Mouse (Mus musculus): ENCODE results near the gene Neu1. TPM values are rescaled to one million over a fixed set of nuclear protein-coding genes. Genes with fewer than 3 reads are reported as not detected.

Gene Neu1
- polyA plus RNA-seq, 1 experiment from 2014 or later: 18.9 TPM

DNA sequence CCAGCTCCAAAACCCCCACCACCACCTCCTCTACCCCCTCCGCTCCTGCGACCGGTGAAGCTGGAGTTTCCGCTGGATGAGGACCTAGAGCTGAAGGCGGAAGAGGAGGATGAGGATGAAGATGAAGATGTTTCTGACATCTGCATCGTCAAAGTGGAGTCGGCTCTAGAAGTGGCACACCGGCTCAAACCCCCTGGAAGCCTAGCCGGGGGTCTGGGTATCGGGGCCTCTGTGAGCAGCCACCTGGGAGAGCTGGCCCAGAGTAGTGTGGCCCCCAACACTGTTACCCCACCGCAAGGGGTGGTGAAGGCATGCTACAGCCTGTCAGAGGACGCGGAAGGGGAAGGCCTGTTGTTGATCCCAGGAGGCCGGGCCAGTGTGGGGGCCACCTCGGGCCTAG is 35.3 kb upstream of the Neu1 start:
- no peak overlapping the region for H3K4me2 ChIP-seq (replicated peaks; ENCODE audit: low read depth)
- 88% methylated on average over 15 of the region's 15 CpGs for whole genome bisulfite sequencing
- DNase-seq (ENCODE audit: low spot score) (no peak), ATAC-seq (ENCODE audit: low FRiP score, low TSS enrichment) (no peak)
- no peak overlapping the region for H3K9ac ChIP-seq (ENCODE audit: low read length)
- TF ChIP-seq CTCF (IDR thresholded peaks at IDR 0.05; ENCODE audit: low read depth) (no peak), EP300 (optimal IDR thresholded peaks at IDR 0.05) (no peak)
- no peaks in the 10 kb centered on the region for H3K4me1 ChIP-seq (replicated peaks; ENCODE audit: control insufficient read depth, insufficient read depth)
- H3K9me3 ChIP-seq (ENCODE audit: control insufficient read depth, low read length): no peaks in the 10 kb centered on the region
- no peaks in the 10 kb centered on the region for H3K36me3 ChIP-seq (ENCODE audit: control insufficient read depth, insufficient read depth, low read length)
- no peak overlapping the region for H3K27ac ChIP-seq (replicated peaks)
- no peak overlapping the region for H3K4me3 ChIP-seq (ENCODE audit: low read depth, low read length)
- H3K27me3 ChIP-seq (ENCODE audit: control insufficient read depth, insufficient read depth, low read length): no peaks in the 10 kb centered on the region

DNA sequence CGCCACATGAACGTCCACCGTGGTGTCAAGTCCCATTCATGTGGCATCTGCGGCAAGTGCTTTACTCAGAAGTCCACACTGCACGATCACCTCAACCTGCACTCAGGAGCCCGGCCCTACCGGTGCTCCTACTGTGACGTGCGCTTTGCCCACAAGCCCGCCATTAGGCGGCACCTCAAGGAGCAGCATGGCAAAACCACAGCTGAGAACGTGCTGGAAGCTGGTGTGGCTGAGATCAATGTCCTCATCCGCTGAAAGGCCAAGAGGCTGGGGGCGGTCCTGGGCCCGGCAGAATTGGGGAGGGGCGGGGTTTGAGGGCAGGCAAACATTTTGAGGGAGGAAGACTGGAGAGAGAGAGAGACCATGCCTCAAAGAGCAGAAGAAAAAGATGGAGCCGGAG is 34.7 kb upstream of the Neu1 start:
- no peak for TF ChIP-seq EP300 (optimal IDR thresholded peaks at IDR 0.05)
- TF ChIP-seq CTCF (IDR thresholded peaks at IDR 0.05; ENCODE audit: low read depth): no peak
- no peak overlapping the region for H3K4me2 ChIP-seq (replicated peaks; ENCODE audit: low read depth)
- no peak overlapping the region for H3K4me3 ChIP-seq (ENCODE audit: low read depth, low read length)
- no peaks in the 10 kb centered on the region for H3K36me3 ChIP-seq (ENCODE audit: control insufficient read depth, insufficient read depth, low read length)
- ATAC-seq (ENCODE audit: low FRiP score, low TSS enrichment) (no peak), DNase-seq (ENCODE audit: low spot score) (no peak)
- no peaks in the 10 kb centered on the region for H3K9me3 ChIP-seq (ENCODE audit: control insufficient read depth, low read length)
- H3K9ac ChIP-seq (ENCODE audit: low read length): no peak overlapping the region
- H3K27me3 ChIP-seq (ENCODE audit: control insufficient read depth, insufficient read depth, low read length): no peaks in the 10 kb centered on the region
- H3K27ac ChIP-seq (replicated peaks): no peak overlapping the region
- 81% methylated on average over 17 of the region's 17 CpGs for WGBS
- H3K4me1 ChIP-seq (replicated peaks; ENCODE audit: control insufficient read depth, insufficient read depth): no peaks in the 10 kb centered on the region

DNA sequence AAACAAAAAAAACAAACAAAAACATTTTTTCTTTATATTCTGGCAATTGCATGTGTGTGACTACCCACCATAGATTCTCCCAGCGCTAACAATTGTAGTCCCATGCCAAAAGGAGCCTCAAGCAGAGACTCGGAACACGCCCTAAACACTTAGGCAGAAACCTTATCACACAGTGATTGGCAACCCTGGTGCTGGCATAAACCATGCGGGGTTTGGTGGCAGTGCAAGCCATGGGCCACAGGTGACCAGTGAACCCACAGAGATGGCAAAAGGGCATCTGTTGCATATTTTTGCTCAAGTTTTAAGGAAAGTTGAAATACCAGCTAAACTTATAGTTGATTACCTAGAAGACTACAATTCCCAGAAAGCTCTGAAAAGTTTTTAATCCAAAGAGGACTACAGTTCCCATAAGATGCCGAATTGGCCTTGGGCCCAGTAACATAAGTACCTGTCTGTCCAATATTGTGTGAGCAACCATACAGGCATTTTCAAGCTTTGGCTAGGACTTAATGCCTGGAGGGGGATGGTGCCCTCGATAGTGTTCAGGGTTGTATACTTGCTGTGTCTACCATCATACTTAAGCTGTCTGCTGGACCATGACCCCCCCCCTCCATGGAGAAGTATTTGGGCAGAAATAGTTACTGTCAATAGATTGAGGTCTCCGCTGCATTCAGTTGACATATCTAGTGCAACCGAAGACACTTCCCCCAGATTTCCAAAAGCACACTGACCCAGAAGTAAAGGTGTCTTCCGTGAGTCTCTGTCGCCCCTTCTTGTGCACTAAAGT is 33.5 kb upstream of the Neu1 start:
- H3K27me3 ChIP-seq (ENCODE audit: control insufficient read depth, insufficient read depth, low read length): no peaks in the 10 kb centered on the region
- H3K4me2 ChIP-seq (replicated peaks; ENCODE audit: low read depth): peak overlapping the region; percentile 91
- H3K9me3 ChIP-seq (ENCODE audit: control insufficient read depth, low read length): no peaks in the 10 kb centered on the region
- H3K27ac ChIP-seq (replicated peaks): peak overlapping the region; percentile 97
- DNase-seq (ENCODE audit: low spot score): peak; percentile 69
- no peaks in the 10 kb centered on the region for H3K36me3 ChIP-seq (ENCODE audit: control insufficient read depth, insufficient read depth, low read length)
- H3K4me1 ChIP-seq (replicated peaks; ENCODE audit: control insufficient read depth, insufficient read depth): no peaks in the 10 kb centered on the region
- H3K9ac ChIP-seq (ENCODE audit: low read length): peak overlapping the region; percentile 93
- peak; percentile 13; the same call in 1 of the 2 replicates for ATAC-seq (ENCODE audit: low FRiP score, low TSS enrichment)
- H3K4me3 ChIP-seq (ENCODE audit: low read depth, low read length): peak overlapping the region; percentile 88
- WGBS: 10% methylated on average over 10 of the region's 10 CpGs
- TF ChIP-seq CTCF (IDR thresholded peaks at IDR 0.05; ENCODE audit: low read depth): no peak
- TF ChIP-seq EP300 (optimal IDR thresholded peaks at IDR 0.05): no peak

DNA sequence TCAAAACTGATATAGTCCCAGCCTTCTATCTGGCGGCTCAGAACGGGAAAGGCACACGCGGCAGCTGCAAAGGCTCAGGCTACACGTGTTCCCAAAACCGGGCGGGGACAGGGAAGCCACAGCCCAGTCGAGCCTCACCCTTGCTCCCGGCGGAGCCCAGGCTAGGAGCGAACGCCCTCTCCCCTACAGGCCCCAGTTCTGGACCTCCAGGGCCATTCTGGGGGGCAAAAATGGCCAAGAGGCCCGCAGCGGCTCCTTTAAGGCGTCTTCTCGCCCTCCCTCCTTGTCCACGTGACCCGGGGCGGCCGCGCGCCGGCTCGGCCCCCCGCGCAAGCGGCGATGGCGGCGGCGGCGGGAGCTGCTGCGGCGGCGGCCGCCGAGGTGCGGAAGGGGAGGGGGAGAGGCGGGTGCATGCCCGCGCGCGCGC is 32.9 kb upstream of the Neu1 start, which contains the start of the genes C2 and Ehmt2:
C2 (minus strand) TSS at position 106 of the 427 bp plus-strand sequence.
Ehmt2 (plus strand) TSS at position 310 of the 427 bp plus-strand sequence.
- peak within 1 kb of the TSS; percentile 88 for H3K4me3 ChIP-seq (ENCODE audit: low read depth, low read length)
- H3K9ac ChIP-seq (ENCODE audit: low read length): peak within 1 kb of the TSS; percentile 93
- peaks cover 4% of the 10 kb centered on the region; the same call in 1 of the 2 replicates for H3K36me3 ChIP-seq (ENCODE audit: control insufficient read depth, insufficient read depth, low read length)
- peak; percentile 87 for DNase-seq (ENCODE audit: low spot score)
- no peaks in the 10 kb centered on the region for H3K9me3 ChIP-seq (ENCODE audit: control insufficient read depth, low read length)
- no peaks in the 10 kb centered on the region for H3K4me1 ChIP-seq (replicated peaks; ENCODE audit: control insufficient read depth, insufficient read depth)
- peak within 1 kb of the TSS; percentile 91 for H3K4me2 ChIP-seq (replicated peaks; ENCODE audit: low read depth)
- peak; percentile 63 for ATAC-seq (ENCODE audit: low FRiP score, low TSS enrichment)
- WGBS: 0% methylated on average over 16 of the region's 44 CpGs
- H3K27ac ChIP-seq (replicated peaks): peak within 1 kb of the TSS; percentile 97
- TF ChIP-seq CTCF (IDR thresholded peaks at IDR 0.05; ENCODE audit: low read depth): no peak
- no peak for TF ChIP-seq EP300 (optimal IDR thresholded peaks at IDR 0.05)
- no peaks in the 10 kb centered on the region for H3K27me3 ChIP-seq (ENCODE audit: control insufficient read depth, insufficient read depth, low read length)

DNA sequence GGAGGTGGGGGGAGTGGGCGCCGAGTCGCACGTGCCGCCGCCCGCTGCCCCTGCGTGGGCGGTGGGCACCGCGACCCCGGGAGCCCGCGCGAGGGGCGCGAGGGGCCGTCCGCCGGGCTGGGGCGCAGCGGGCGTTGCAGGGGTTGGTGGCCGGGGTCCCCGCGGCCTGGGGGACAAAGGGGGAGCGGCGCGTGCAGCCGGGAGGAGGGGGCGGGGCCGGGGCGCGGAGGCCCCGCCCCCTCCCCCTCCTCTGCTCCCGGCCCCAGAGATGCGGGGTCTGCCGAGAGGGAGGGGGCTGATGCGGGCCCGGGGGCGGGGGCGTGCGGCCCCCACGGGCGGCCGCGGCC is 32.4 kb upstream of the Neu1 start:
- Histone ChIP-seq H3K27ac (replicated peaks) (peak overlapping the region; percentile 97), H3K27me3 (ENCODE audit: control insufficient read depth, insufficient read depth, low read length) (no peaks in the 10 kb centered on the region), H3K9me3 (ENCODE audit: control insufficient read depth, low read length) (no peaks in the 10 kb centered on the region), H3K4me3 (ENCODE audit: low read depth, low read length) (peak overlapping the region; percentile 88), H3K9ac (ENCODE audit: low read length) (peak overlapping the region; percentile 93), H3K4me2 (replicated peaks; ENCODE audit: low read depth) (peak overlapping the region; percentile 91), H3K36me3 (ENCODE audit: control insufficient read depth, insufficient read depth, low read length) (peaks cover 5% of the 10 kb centered on the region; the same call in 1 of the 2 replicates), H3K4me1 (replicated peaks; ENCODE audit: control insufficient read depth, insufficient read depth) (no peaks in the 10 kb centered on the region)
- DNase-seq (ENCODE audit: low spot score) (no peak), ATAC-seq (ENCODE audit: low FRiP score, low TSS enrichment) (no peak)
- TF ChIP-seq CTCF (IDR thresholded peaks at IDR 0.05; ENCODE audit: low read depth) (no peak), EP300 (optimal IDR thresholded peaks at IDR 0.05) (no peak)
- WGBS: 0% methylated on average over 9 of the region's 47 CpGs
